Mouse (Mus musculus) adrenal gland, postnatal 0 days (tissue): ENCODE results near the gene Olfr1307. TPM values are rescaled to one million over a fixed set of nuclear protein-coding genes. Genes with fewer than 3 reads are reported as not detected.

Source experiments
- polyA plus RNA-seq: library from polyadenylated mRNA; unstranded; fragments of >200 nt; fragmentation: Nextera tagmentation; extraction: Ambion mirVana; gene quantifications from 2 replicates; pipeline ENCODE4 v1.2.1, GENCODE M21; 2015

Gene Olfr1307
- polyA plus RNA-seq: not detected in 2 replicates

GRCm38 (mm10) chr2:111949340-111949739, at the start of gene Olfr1307:
Olfr1307 (minus strand) TSS chr2:111949440.

DNA sequence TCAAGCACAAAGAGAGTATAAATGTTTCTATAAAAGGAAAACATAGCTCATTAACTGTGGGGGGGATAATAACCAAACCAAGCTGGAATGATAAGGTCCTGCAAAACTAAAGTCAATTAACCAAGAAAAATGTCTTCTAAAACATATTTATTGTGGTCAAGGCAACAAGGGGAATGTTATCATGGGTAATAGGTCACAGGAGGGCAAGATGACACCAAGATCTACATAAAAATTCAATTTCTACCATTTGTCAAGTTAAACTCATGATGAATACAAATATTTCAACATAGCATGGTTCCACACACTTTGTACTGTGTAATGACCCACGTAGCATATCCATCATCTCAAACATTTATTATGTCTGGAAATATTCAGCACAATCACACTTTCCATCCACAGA, 40.9 kb upstream of the Olfr1307 start, which contains the start of gene Olfr1309:
Olfr1309 (minus strand) TSS at position 101 of the 400 bp plus-strand sequence.

DNA sequence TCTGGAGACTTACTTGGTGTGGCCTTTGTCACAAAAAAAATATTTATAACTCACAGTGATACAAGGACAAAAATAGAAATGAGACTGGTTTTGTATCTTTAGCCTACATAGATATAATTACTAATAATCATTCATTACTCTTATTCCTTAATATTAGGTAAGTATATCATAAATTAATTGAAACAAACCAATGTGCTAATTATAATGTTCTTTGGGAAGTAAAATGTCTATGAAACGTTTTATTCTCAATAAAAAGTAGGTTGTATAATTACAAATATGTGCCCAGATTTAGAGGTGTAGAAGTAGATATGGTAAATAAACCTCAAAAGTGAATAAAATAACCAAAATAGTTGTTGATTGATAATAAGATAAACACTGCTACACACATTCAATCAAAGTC, 15.6 kb upstream of the Olfr1307 start, which contains the start of gene Olfr1308:
Olfr1308 (minus strand) TSS at position 101 of the 400 bp plus-strand sequence.

GRCm38 (mm10) chr2:111916171-111916570, 33.1 kb downstream of the Olfr1307 start, which contains the start of gene Olfr1306:
Olfr1306 (minus strand) TSS chr2:111916271.

Other genes with a start within 250 kb of the Olfr1307 start
- not detected in 2 replicates for gene Olfr1301, start 198.4 kb downstream of the Olfr1307 start, polyA plus RNA-seq
- not detected in 2 replicates for gene Olfr1302, start 172.0 kb downstream of the Olfr1307 start, polyA plus RNA-seq
- gene Olfr1303, start 129.1 kb downstream of the Olfr1307 start, polyA plus RNA-seq: not detected in 2 replicates
- not detected in 2 replicates for gene Olfr1305, start 72.3 kb downstream of the Olfr1307 start, polyA plus RNA-seq
- gene Olfr1306, start 33.2 kb downstream of the Olfr1307 start, polyA plus RNA-seq: not detected in 2 replicates
- not detected in 2 replicates for gene Olfr1308, start 15.5 kb upstream of the Olfr1307 start, polyA plus RNA-seq
- not detected in 2 replicates for gene Olfr1309, start 40.8 kb upstream of the Olfr1307 start, polyA plus RNA-seq
- gene Olfr1310, start 63.3 kb upstream of the Olfr1307 start, polyA plus RNA-seq: not detected in 2 replicates
- not detected in 2 replicates for gene Olfr1311, start 75.0 kb upstream of the Olfr1307 start, polyA plus RNA-seq
- not detected in 2 replicates for gene Olfr1312, start 100.8 kb upstream of the Olfr1307 start, polyA plus RNA-seq
- gene Olfr1313, start 128.4 kb upstream of the Olfr1307 start, polyA plus RNA-seq: not detected in 2 replicates
- not detected in 2 replicates for gene Olfr1314, start 147.3 kb upstream of the Olfr1307 start, polyA plus RNA-seq
- not detected in 2 replicates for gene Olfr1315-ps1, start 166.0 kb upstream of the Olfr1307 start, polyA plus RNA-seq
- not detected in 2 replicates for gene Olfr1316, start 185.5 kb upstream of the Olfr1307 start, polyA plus RNA-seq
- gene Olfr1317, start 190.9 kb upstream of the Olfr1307 start, polyA plus RNA-seq: not detected in 2 replicates
- 0.03 TPM in 1 of 2 replicates, not detected in the other for gene Olfr1318, start 204.8 kb upstream of the Olfr1307 start, polyA plus RNA-seq